Mouse (Mus musculus) leukemia stem cell, adult 10-12 weeks (primary cell): Measurements from ENCODE around the gene Hmgb1. TPM values are rescaled to one million over a fixed set of nuclear protein-coding genes. Genes with fewer than 3 reads are reported as not detected.

Experiments
- polyA plus RNA-seq: library from polyadenylated mRNA; stranded (reverse); fragments of >175 nt; gene quantifications from 2 replicates; pipeline ENCODE4 v1.2.3, GENCODE M21; 2012; ENCODE audit warnings: low replicate concordance

Gene Hmgb1
- 179 and 309 TPM in 2 replicates for polyA plus RNA-seq

DNA sequence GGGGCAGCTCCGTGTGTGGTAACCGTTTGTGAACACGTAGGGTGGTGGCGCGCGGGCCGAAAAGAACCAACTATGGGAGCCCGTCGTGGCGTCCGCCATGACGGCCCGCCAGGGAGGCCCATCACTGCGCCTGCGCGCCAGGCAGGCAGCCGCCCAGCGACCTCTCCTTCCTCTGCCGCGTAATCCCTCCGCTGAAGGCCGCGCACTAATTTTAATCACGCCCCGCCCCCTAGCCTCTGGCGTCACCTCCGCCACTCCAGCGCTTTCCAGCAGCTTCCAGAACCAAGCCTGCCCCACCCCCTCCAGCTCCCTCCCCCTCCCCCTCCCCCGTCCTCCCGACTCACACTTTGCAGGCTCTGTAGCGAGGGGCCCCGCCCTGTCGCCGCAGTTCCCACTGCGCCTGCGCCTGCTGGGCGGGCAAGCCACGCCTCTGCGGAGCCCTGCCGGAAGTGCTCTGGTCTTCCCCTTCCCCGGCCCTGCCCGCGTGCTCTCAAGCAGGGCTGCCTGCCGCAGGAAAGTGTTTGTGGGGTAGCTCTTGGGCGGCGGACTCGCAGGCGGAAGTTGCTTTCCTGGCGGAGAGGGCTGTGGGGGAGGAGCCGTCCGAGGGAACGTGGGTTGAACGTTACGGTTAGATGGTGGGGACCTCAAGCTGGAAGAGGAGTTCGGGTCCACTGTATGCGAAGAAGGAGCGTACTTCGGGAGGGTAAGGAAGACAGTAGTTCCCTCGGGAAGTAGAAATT, at the start of gene Hmgb1, which contains the start of gene Uspl1:
Hmgb1 (minus strand) TSS at position 386 of the 740 bp plus-strand sequence.
Uspl1 (plus strand) TSS at position 247 of the 740 bp plus-strand sequence.

Other genes starting within 250 kb of the Hmgb1 start
- 2.3 TPM in 1 of 2 replicates, not detected in the other for gene Gm42791, start 189.3 kb downstream of the Hmgb1 start, polyA plus RNA-seq
- gene Uspl1, start 139 bp downstream of the Hmgb1 start, polyA plus RNA-seq, result 1.3 and 2.5 TPM in 2 replicates
- 0.88 TPM in 1 of 2 replicates, not detected in the other for gene Alox5ap, start 80.3 kb upstream of the Hmgb1 start, polyA plus RNA-seq
- gene Medag, start 227.3 kb upstream of the Hmgb1 start, polyA plus RNA-seq, result not detected in 2 replicates